Mouse (Mus musculus): Measurements from ENCODE around the gene Jmjd4.

The Jmjd4 gene

GRCm38 (mm10) chr11:59471413-59472325 lies 21.8 kb downstream of the Jmjd4 start:
- in situ Hi-C loops (cut with MboI; ENCODE audit: low sequenced_read_pairs), result no loop called here

- in situ Hi-C loops (cut with MboI; ENCODE audit: low sequenced_read_pairs), result no loop called here
Observed at GRCm38 (mm10) chr11:59472326-59472677, 22.5 kb downstream of the Jmjd4 start, which contains the start of gene Zfp867. Zfp867 (minus strand) TSS chr11:59472474.

- in situ Hi-C loops (cut with MboI; ENCODE audit: low sequenced_read_pairs), result no loop called here
Observed at GRCm38 (mm10) chr11:59477240-59477639, 27.4 kb downstream of the Jmjd4 start.

- in situ Hi-C loops (cut with MboI; ENCODE audit: low sequenced_read_pairs), result loop anchor here (5.0 kb wide), 1 partner anchor 186 kb away; no protein-coding TSS in a partner anchor
Observed at GRCm38 (mm10) chr11:59483212-59483611, 33.4 kb downstream of the Jmjd4 start.

GRCm38 (mm10) chr11:59485641-59486040 lies 35.8 kb downstream of the Jmjd4 start:
- in situ Hi-C loops (cut with MboI; ENCODE audit: low sequenced_read_pairs), result no loop called here

- in situ Hi-C loops (cut with MboI; ENCODE audit: low sequenced_read_pairs), result no loop called here
Observed at GRCm38 (mm10) chr11:59486222-59486621, 36.4 kb downstream of the Jmjd4 start.

- in situ Hi-C loops (cut with MboI; ENCODE audit: low sequenced_read_pairs), result no loop called here
Observed at GRCm38 (mm10) chr11:59496672-59497310, 46.9 kb downstream of the Jmjd4 start.

GRCm38 (mm10) chr11:59497747-59498146 lies 47.9 kb downstream of the Jmjd4 start:
- in situ Hi-C loops (cut with MboI; ENCODE audit: low sequenced_read_pairs), result no loop called here

- in situ Hi-C loops (cut with MboI; ENCODE audit: low sequenced_read_pairs), result no loop called here
Observed at GRCm38 (mm10) chr11:59501978-59502700, 52.3 kb downstream of the Jmjd4 start.

GRCm38 (mm10) chr11:59505351-59505838 lies 55.5 kb downstream of the Jmjd4 start:
- in situ Hi-C loops (cut with MboI; ENCODE audit: low sequenced_read_pairs), result no loop called here

- in situ Hi-C loops (cut with MboI; ENCODE audit: low sequenced_read_pairs), result no loop called here
Observed at GRCm38 (mm10) chr11:59505839-59506712, 56.2 kb downstream of the Jmjd4 start.

GRCm38 (mm10) chr11:59506713-59507074 lies 56.8 kb downstream of the Jmjd4 start:
- in situ Hi-C loops (cut with MboI; ENCODE audit: low sequenced_read_pairs), result no loop called here
